Mouse (Mus musculus) adrenal gland, adult 8-10 months (tissue): ENCODE data around the gene Ltbp1. TPM values are rescaled to one million over a fixed set of nuclear protein-coding genes. Genes with fewer than 3 reads are reported as not detected.

Experiments
- DNase-seq: peaks from one replicate; pipeline ENCODE4 v3.0.0; 2022
- total RNA-seq, 4 experiments: library from RNA; stranded (reverse); gene quantifications; 2 replicates each; pipeline ENCODE4 v1.2.4; 2022

Ltbp1 gene
- total RNA-seq, 4 experiments from 2014 or later: 9.4 to 15.9 (median 12.6) TPM

DNA sequence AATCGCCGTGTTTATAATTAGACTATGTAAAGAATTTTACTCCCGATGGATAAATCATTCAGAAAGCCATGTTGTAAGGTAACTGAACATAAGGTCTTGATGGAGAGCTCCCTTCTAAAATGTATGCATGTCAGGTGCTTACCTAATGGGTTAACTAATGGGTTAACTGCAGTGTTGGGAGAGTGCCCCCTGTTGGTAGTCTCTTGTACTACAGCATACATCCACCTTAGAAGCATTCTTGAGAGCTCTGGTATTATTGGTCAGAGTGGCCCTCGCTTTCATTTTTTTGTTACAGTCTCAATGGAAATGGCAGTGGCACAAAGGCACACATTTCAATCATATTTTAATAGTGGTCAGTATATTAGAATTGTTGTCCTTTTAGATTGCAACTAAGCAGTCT is 364.8 kb downstream of the Ltbp1 start:
- DNase-seq: no peak

DNA sequence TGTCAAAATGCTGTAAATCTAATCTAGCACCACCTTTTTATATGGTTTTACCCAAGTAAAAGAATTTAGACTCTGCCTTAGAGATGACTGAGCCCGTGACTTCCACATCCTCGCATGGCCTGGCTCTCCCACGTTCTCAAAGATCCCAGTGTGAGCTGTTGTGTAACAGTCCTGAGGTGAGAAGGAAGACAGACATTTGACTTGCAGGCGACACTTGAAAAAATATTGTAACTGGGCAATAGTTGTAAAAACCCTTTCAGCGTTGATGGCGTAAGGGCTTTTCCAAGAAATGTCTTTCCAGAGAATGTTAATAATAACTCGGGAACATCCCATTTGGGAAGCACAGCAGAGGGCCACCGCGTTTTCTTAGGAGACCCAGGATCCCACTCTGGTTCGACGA is 366.3 kb downstream of the Ltbp1 start:
- no peak for DNase-seq

DNA sequence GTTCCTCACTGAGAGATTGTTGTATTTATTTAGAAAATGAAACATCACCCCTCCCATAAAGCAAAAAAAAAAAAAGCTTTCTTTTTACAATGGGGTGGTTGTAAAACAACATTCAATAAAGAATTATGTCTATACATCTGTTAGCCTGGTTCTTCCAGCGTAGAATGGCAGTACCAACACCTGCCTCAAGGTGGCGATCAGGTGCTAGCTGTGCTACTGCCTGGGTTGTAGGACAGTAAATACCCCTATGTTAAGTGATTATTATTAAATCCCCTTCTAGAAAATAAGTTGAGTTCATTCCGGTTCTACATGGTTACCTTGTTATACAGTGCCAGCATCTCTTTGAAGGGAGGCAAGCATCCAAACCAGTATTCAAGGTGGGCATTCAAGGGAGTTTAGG is 367.0 kb downstream of the Ltbp1 start:
- no peak for DNase-seq

DNA sequence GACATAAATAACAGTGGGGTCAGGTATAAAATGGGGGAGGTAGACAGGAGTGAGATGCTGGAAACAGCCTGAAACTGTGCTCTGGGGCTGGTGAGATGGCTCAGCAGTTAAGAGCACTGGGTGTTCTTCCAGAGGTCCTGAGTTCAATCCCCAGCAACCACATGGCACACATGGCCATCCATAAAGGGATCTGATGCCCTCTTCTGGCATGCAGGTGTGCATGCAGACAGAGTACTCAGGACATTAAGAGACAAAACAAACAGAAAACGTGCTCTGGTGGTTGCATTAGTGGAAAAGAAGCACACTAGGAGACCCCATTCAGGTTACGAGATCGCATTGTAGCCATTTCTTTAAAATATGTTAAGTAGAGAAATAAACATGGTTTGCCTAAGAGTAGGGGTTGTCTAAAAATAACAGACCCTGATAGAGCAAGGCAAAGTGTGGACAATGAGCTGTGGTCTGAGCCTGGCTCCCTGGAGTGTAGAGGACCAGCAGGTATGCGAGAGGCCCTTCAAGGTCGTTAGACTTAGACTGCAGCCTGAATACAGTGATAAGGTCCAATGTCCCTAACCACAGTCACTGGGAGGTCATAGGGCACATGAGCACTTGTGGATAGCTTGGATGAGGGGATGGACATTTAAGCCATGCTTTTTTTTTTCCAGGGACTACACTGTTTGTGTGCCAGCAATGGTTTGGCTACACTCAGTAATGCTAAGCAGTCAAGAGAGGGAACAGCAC is 369.1 kb downstream of the Ltbp1 start:
- no peak for DNase-seq

DNA sequence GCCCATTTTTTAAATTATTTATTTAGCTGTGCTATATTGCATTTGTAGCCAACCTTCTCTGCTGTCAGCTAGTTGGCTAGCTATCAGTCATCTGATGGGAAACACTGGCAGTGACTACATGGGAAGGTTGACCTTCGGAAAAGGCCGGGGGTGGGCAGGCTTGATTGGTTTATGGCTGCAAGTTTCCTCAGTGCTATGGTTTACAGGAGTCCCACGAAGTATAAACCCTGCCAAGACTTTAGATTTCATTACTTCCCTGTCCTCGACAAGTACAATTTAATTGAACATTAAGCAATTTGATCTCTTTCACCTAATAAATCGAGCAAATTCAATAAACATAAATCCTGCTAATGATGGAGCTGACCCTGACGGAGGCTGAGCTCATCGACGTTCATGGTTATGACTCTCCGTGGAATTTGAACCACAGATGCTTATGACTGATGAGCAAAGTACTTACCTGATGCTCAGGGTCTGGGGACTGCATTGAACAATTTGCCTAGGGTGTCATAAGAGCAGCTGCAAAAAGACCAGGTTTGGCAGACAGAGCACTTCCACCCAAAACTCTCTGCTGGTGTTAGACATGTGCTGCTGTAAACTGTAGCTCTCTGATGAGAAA is 373.0 kb downstream of the Ltbp1 start:
- no peak for DNase-seq

DNA sequence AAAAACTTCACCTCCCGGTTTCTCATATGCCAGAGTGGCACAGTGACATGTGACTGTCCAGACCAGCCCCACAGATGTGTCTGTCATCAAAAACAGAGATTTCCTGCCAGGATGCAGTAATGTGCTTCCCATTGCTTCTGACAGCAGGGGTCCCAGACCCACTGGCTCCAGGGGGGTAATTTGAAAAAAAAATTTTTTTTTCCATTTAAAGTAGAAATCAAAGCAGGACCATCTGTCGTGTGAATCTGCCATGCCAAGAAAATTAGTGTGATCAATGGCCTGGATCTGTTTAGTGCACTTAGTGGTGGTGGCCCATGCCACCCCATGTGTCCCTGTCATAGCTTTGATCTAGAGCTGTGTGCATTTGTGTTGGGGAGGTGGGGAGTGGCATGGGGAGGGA is 374.8 kb downstream of the Ltbp1 start:
- no peak for DNase-seq

DNA sequence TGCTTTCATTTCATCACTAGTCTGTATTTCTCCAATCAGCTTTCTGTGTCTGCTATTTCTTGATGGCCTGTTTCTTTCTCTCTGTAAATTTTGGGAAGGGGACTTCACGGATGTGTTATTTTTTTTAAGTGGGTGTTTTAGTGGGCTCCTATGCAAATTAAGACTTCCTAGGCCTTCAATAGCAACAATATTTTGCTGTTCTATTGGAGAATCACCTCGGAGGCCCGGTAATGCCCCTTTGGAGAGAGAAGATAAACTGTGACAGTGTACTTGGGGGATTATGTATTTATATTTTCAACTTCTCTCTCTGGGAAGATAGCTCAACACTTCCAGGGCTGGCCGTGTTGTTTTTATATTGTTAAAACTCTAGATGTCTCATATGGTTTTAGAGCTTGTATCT is 383.0 kb downstream of the Ltbp1 start:
- DNase-seq: no peak

DNA sequence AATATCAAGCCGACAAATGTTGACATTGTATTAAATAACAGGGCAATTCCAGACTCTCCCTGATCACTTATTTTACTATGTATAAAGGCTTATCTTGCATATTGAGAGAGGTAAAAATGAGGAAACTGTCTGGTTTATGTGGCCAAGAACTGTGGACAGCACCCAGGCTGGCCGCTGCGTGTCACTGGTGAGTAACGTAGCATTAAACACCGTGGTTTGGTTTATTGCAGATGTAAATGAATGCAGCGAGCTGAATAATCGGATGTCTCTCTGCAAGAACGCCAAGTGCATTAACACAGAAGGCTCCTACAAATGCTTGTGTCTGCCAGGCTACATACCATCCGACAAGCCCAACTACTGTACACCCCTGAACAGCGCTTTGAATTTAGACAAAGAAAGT is 384.8 kb downstream of the Ltbp1 start:
- DNase-seq: no peak

DNA sequence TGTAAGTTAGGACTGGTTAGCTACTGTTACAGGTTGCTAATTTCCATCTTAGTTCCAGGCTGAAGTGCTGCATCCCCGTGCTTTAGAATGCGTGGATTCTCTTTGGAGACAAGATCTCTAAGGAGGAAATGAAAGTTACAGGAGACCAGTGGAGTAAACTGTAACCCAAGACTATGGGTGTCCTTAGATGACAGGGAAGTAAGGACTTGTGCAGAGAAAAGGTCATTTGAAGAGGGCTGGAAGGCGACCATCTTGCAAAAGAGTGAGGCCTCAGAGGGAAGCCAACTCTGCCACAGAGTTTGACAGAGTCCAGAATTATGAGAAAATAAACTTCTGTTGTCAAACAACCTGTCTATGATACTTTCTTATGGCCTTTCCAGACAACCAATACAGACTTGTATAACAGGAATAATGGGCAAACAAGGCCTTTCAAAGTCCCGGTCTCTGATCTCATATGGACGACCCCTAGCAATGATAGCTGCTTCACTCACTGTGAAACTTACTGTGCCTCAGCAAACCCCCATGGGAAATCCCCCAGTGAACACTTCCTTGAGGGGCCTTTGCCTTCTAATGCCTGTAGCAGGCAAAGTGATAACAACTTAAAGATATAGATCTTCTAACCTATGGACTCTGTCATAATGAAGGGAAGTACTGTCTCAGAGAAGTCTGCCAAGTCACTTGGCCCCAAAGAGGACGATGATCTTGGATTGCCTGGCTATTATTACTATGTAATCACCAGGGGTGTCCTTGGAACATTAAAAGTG is 386.2 kb downstream of the Ltbp1 start:
- no peak for DNase-seq

DNA sequence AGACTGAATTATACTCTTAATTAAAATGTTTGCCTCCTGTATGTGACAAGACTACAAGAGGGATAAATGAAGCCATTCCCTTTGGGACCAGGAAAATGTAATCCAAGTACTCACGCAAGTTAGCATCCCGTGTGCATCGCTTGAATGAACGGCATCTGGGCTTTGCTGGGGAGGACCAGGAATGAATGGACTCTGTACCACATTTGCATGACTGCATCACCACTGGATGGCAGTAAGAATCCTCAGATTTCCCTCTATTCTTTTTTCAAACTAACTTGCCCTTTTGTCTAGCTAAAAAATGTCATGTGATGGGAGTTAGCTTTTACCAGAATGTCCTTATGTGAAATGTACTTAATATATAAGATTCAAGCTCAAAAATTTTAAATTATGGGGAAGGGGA is 401.0 kb downstream of the Ltbp1 start:
- DNase-seq: no peak

DNA sequence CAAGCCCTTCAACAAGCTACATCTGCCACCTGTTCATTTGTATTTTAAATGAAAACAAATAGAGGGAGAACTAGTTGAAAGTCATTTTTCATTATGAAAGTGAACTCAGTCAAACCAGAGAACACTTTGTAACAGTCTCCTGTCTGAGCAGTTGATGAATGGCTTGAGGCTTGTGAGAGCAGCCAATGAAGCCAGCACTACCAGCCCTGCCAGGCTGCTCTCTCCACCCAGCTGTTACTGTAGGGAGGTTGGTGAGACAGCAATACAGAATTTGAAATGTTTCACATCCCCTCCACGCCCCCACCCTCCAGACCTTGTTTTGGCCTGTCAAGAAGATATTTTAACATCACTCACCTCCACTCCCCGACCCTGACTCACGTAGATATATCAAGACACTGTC is 411.5 kb downstream of the Ltbp1 start:
- DNase-seq: no peak

DNA sequence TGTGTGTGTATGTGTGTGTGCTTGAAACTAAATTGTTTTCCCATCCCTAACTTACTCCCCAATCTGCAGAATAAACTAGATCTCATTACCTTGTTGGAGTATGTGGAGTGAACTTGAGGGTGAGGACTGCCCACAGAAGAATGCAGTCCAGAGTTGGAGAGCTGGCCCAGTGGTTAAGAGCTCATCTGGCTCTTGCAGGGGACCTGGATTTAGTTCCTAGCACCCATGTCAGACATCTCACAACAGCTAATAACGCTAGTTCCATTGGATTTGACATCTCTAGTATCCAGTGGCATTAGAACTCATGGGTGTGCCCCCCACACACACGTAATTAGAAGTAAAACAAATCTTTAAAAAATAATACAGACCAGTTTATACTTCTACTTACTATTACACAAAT is 428.8 kb downstream of the Ltbp1 start:
- no peak for DNase-seq

DNA sequence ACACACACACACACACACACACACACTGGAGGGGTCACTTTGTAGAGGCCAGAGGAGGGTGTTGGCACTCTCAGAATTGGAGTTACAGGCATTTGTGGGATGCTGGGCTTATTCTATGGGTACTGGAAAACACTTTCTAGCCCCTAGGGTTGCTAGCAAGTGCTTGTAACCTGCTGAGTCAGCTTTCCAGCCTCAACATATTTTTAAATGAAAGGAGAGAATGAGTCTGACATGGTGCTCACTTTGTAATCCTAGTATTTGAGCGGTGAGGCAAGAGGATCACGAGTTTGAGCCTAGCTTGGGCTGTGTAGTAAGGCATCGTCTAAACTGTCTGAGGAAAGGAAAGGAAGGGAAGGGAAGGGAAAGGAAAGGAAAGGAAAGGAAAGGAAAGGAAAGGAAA is 429.5 kb downstream of the Ltbp1 start:
- DNase-seq: no peak

DNA sequence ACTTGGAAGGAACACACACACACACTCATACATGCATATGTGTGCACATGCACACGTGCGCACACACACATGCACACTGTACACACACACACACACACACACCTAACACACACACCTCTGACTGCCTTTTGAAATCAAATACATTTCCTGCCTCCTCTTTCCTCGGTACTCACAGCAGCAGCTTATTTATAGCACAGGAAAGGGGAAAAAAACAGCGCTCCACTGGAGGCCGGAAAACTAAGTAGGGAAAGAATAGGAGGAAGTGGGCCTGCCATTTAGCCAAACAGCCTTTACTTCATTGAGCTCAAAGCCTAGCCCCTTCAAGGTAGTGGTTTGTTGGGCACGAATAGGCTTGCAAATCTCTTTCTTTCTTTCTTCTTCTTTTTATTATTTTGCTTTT is 430.2 kb downstream of the Ltbp1 start, which contains the start of gene Rasgrp3:
TSS of gene Rasgrp3 (plus strand) at position 298 of the 400 bp plus-strand sequence.
- no peak for DNase-seq

DNA sequence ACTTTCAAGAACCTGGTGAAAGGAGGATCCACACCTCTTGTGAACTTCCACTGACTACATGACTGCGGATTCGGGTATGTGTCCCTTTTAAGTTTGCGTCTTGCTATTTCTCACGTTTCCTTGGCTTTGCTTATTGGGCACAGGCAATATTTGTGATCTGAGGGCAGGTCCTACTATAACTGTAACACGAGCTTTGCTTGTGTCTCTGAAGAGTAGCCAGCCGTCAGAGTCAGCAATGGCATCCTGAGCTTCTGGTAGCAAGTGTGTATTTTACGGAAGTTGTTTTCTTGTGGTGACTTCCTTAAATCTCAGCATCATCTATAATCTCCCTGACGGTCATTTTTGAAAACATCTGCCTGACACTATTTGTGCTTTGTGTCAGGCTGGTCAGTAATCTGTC is 430.7 kb downstream of the Ltbp1 start:
- DNase-seq: no peak

DNA sequence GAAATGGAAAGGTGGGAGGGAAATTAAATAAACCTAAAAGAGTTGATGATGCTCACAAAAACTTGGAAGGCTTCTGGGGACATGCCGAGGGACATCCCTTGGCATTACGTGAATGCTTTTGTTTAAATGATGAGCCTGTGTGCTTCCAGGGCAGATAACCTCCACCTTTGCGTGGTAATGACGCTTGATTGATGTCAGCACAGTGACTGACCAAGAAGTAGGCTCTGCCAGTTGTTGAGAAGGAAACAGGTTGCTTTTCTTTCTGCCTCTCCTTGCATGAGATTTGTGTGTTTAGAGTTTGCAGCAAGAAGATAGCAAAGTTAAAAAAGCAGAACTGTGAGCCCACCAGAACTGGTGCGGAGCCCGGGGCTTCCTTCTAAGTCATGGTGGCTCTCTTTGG is 431.5 kb downstream of the Ltbp1 start:
- DNase-seq: no peak

DNA sequence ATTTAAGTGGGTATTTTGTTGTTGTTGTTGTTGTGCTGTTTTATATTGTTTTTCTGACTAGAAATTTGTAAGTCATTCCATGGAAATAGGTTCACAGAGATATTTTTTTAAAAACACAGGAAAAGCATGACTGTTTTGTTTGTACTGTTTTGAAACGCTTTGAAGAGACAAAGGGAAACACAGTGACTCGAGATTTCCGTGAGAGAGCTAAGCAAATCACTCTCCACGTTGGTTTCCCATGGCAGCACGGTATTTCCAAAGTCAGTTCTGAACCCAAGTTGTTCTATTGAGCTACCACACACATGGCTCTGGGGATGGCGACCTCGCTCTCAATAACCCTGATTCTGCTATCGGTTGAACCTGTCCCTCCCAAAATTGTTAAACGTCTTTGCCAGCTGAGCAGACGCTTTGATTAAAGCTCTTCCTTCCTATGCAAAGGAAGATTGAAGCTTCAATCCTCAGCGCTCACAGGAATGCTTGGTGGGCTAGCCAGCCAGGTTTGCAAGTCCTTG is 431.9 kb downstream of the Ltbp1 start:
- no peak for DNase-seq

DNA sequence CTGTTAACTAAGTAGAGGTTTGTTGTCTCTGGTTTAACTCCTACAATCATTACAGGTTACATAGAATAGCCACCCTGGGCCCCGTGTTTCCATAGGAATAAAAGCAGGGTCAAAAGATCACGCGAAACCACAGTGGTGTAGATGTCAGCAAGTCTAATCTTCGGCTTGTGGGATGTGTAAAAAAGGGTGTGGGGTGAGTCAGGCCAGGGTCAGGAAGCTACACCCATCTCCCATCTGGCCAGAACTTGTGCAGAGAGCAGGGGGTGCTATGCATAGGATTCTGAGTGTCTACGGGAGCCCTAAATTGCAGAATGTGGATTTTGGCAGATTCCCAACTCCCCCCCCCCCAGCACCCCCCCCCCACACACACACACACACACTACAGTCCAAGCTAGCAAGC is 432.8 kb downstream of the Ltbp1 start:
- DNase-seq: no peak

DNA sequence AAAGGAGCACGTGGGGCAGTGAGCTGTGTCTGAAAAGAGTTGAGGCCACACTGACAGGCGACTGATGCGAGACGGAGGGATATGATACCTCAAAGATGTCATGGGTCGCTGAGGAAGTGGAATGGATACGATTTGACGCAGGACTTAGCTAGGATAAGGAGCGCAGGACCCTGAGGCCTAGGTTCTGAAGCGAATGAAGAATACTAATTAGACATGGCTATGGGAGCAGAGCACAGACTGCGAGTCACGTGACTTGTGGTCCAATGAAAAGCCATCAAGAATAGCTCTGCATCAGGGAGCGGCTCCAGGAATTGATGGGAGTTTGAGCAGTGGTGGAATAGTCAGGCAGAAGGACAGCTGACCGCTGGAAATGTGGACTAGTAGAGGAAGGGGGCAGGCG is 433.7 kb downstream of the Ltbp1 start:
- DNase-seq: no peak

DNA sequence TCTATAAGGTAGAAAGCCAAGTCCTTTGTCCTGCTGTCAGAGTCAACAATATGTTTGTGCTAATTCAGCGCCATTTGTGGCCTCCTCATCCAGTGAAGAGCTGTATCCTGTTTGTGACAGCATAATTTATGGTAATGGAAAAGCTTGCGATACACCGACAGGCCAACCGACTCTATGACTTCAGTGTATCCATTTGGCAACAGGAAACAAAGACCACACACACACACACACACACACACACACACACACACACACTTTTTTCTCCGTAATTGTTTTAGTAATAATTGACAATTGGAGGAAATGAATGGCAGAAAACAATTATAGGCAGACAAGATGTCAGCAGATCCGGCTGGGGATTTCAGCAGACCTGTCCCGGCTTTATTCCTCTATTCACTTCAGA is 435.3 kb downstream of the Ltbp1 start:
- DNase-seq: no peak

DNA sequence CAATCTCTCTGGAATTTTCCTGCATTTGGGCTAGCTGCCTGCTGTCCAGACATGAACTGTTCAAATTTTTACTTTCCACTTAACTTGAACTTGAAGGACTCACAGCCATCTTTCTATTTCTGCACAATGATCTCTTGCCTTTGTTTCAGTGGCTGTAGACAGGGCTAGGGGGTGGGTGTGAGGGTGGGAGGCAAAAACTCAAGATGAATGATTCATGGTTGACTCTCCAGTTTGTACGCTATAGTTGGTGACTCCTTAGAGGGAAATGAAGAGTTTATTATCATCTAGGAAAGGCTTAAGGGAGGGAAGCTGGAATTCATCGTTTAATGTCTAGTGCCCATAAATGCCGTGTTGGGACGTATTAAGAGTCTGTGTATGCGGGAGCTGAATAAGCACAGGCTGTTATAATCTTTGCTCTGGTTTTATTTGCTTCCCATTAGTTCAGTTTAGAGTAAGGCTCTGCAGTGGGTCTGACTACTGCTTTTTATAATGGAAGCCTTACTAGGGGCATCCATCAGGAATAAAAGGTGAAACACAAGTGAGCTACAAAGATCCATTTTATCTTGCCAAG is 436.0 kb downstream of the Ltbp1 start:
- no peak for DNase-seq
